ENCODE assay signal across 16 mouse cellular contexts in genomic region chr10:115223845-115224244, GRCm38 (mm10). TPM values are rescaled to one million over a fixed set of nuclear protein-coding genes. Genes with fewer than 3 reads are reported as not detected.
"Had no signal": no experiment of that assay in that cellular context is flagged by ENCODE, and none has a peak within 500 bp of the region (broad histone marks: within the 10 kb centered on the region; RNA-seq: fewer than 3 reads in every experiment).

No protein-coding gene starts in this region.

- DNase-seq: kidney, adult 11 months; kidney, adult 9 months; kidney, postnatal 4 days; left cerebral cortex, postnatal 4 days; lung, adult 2 months; lung, postnatal 36 days; right cerebral cortex, adult 18-20 months; thymus, postnatal 36 days had no signal

- H3K9ac ChIP-seq: limb, embryonic 13.5 days; liver, embryonic 15.5 days; midbrain, embryonic 13.5 days had no signal

- H3K4me3 ChIP-seq: limb, embryonic 13.5 days; liver, embryonic 15.5 days; midbrain, embryonic 13.5 days had no signal

- H3K27ac ChIP-seq: kidney, postnatal 0 days; limb, embryonic 13.5 days; liver, embryonic 15.5 days; midbrain, embryonic 13.5 days; stomach, postnatal 0 days had no signal

- H3K4me1 ChIP-seq: limb, embryonic 13.5 days; liver, embryonic 15.5 days; midbrain, embryonic 13.5 days had no signal

- H3K27me3 ChIP-seq: limb, embryonic 13.5 days; liver, embryonic 15.5 days; midbrain, embryonic 13.5 days had no signal

RNA-seq across cellular contexts. Expression of gene Tph2, which starts 39.0 kb away (rescaled TPM):
- total RNA-seq: megakaryocyte progenitor cell, adult 5-6 weeks had no signal
- polyA plus RNA-seq: intestine, embryonic 14.5 days; kidney, postnatal 0 days; liver, embryonic 11.5 days; liver, embryonic 15.5 days; lung, adult 2 months; stomach, postnatal 0 days had no signal
